Mouse (Mus musculus): ENCODE data around the gene Nap1l3.

The Nap1l3 gene

DNA sequence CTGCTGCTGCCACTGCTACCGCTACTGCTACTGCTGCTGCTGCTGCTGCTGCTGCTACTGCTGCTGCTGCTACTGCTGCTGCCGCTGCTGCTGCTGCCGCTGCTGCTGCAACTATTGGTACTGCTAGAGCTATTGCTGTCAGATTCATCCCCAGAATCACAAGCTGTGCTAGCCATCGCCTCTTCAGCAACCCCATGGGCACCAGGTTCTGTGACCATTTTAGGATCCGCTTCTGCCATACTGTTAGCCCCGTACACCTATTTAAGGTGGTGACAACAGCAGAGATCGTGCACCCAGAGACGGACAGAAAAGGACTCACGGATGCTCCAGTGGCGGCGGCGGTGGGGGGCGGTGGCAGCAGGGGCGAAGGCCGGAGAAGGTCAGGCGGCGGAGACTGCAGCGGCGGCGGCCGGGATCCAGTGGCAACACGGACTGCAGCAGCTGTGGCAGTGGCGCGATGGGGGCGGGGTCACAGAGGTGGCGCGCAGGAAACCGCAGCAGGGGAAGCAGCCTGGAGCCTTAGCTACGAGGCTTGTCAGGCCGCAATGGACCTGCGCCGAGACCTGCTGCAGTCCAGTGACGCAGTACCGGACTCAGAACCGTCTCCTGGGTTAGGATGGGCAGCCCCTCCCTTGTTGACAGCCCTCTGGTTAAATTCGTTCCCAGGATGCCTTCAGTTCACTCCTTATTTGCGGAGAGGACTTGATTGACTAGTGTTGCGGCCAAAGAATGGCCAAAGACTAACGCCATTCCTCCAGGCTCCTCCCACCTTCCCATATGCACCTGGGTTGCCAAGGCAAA is at the start of gene Nap1l3:
Nap1l3 (minus strand) TSS at position 621 of the 801 bp plus-strand sequence.
- DNase-seq (ENCODE audit: low read depth, low spot score): peak; percentile 69

DNA sequence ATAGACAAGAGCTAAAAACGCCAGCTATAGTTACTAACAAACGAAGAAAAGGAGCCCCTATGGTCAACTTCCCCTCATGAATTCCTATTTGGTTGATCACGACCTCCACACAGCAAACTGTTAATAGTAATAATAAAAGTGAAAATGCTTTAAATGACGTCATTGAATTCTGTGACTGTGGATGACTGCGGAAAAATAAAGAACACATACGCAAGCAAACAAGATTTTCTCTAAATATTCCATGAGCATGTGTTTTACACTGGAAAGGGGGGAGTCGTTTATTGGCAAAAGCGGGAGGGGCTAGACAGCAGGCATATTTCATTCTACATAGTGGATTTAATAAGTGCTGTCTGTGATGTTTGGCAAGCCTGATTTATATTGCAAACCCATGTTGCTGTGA is 451 bp upstream of the Nap1l3 start:
- no peak for DNase-seq (ENCODE audit: low read depth, low spot score)

All from mesoderm, embryonic 11.5 days (tissue).